Mouse (Mus musculus) liver (tissue): ENCODE measurements around the gene Rraga.
A peak's percentile ranks its signal among the peaks of the same experiment; 100 is the strongest.
"Not testable (repeated sequence)": the region's sequence is repeated elsewhere in the genome, so short reads cannot be mapped to it uniquely, and the experiment has no call there.

Experiments
- DNase-seq: peaks from one replicate; pipeline ENCODE4 v3.0.0-alpha.2; 2020; ENCODE audit warnings: mixed read lengths

The Rraga gene

DNA sequence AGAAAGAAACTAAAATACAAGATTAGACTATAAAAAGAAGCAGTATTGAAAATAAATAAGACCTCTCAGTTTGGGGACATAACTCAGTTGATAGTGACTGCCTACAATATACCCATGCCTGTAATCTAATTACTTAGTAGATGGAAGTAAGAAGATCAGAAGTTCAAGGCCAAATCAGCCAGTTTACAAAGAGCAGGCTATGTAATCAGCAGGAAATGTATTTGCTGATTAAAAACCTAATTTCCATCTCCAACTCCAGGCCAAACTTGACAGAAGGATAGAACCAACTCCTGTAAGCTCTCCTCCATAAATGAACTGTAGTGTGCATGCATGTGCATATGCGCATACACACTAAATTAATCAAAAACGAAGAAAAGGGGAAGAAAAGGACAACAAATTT is 15.8 kb downstream of the Rraga start:
- DNase-seq = no peak

DNA sequence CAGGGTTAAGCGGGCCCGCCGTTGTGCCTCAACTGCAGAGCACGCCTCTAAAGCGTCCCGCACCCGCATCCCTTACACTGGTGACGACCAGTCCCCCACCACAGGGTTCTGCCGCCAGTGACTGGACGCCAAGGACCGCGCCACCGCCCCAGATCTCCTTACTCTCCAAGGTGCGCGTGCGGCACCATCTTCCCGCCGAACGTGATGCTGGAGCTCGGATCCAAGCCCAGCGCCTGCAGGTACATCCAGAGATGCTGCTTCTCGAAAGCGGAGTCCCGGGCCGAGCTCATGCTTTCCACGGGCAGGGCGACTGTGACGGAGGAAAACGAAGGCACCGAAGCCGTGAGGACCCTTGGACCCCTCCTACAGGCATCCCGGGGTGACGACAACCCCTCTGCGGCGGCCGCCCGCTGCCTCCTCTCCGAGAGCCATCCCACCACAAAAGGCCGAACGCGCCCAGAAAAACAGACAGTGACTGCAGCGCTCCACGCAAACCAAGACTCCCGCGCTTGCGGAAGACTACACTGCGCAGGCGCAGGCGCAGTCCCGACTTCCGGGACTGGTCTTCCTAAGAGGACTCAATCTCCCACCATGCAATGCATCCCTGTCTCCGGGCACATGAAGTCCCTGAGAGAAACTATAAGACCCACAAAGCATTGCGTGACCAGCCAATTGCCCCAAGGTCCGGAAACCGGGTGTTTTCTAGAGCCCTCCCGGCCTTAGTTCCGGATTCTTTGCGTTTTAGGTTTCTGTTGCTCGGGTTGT is 36.2 kb downstream of the Rraga start, which contains the start of gene Haus6:
Gene Haus6, minus strand, starts transcription at position 532 of the 765 bp plus-strand sequence.
- DNase-seq = peak; percentile 94

GRCm38 (mm10) chr4:86612289-86612620 is 36.8 kb downstream of the Rraga start:
- no peak for DNase-seq

DNA sequence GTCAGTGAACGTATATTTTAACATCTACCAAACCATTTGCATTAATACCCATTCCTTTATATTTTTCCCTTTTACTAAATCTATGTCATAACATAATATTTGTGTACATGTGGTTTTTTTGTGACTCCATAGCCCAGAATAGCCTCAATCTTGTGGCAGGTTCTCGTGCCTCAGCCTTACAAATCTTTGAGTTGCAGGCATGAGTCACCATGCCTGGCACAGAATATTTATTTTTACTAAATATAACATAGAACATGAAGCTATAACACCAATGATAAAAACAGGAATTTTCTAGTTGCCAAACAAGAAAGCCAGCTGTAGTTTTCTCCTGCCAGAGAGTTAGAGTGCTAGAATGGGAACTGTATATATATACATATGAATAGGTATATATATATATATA is 45.0 kb downstream of the Rraga start:
- DNase-seq = no peak

- no peak for DNase-seq
Measured at GRCm38 (mm10) chr4:86622116-86622515, 46.6 kb downstream of the Rraga start.

DNA sequence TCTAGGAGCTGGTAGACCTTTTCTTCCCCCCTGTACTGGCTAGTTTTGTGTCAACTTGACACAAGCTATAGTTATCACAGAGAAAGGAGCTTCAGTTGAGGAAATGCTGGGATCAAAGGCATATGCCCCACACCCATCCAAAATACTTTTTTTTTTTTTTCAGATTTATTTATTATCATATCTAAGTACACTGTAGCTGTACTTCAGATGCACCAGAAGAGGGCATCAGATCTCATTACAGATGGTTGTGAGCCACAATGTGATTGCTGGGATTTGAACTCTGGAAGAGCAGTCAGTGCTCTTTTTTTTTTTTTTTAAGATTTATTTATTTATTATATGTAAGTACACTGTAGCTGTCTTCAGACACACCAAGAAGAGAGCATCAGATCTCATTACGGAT is 47.1 kb downstream of the Rraga start:
- DNase-seq = not testable (repeated sequence)

- no peak for DNase-seq
Measured at GRCm38 (mm10) chr4:86625463-86625862, 50.0 kb downstream of the Rraga start.

- not testable (repeated sequence) for DNase-seq
Measured at GRCm38 (mm10) chr4:86626496-86626895, 51.0 kb downstream of the Rraga start.
